Mouse (Mus musculus) olfactory bulb, adult 2 months (tissue): ENCODE data around the gene Tmem176b. TPM values are rescaled to one million over a fixed set of nuclear protein-coding genes. Genes with fewer than 3 reads are reported as not detected.
"Not testable (repeated sequence)": the region's sequence is repeated elsewhere in the genome, so short reads cannot be mapped to it uniquely, and the experiment has no call there.

Source experiments
- H3K27ac ChIP-seq: fragments of 200-500 bp; 2 replicates; pipeline ENCODE4 v1.5.1; 2012; ENCODE audit warnings: low read depth, low read length; ENCODE audit not compliant: insufficient read depth
- H3K4me1 ChIP-seq: fragments of 200-500 bp; 2 replicates; pipeline ENCODE4 v1.6.1; 2012; ENCODE audit warnings: low read length; ENCODE audit not compliant: control insufficient read depth, insufficient read depth
- H3K4me3 ChIP-seq: fragments of 200-500 bp; 2 replicates; pipeline ENCODE4 v1.5.1; 2012; ENCODE audit warnings: mild to moderate bottlenecking, low read depth, low read length, moderate library complexity; ENCODE audit not compliant: insufficient read depth
- CTCF ChIP-seq: fragments of 200-500 bp; IDR thresholded peaks from 2 replicates; pipeline ENCODE4 v1.5.1; 2012; ENCODE audit warnings: low read depth, mild to moderate bottlenecking, low read length, moderate library complexity; ENCODE audit not compliant: insufficient read depth
- POLR2A ChIP-seq: fragments of 200-500 bp; IDR thresholded peaks from 2 replicates; pipeline ENCODE4 v1.6.1; 2012; ENCODE audit warnings: mild to moderate bottlenecking, low read depth, low read length, moderate library complexity; ENCODE audit not compliant: insufficient read depth
- whole genome bisulfite sequencing: fragments of 180-500 bp; shearing (Covaris S2); methylation state at CpG from one replicate; pipeline ENCODE4 v1.1.7; 2018; 5-methylcytosine and 5-hydroxymethylcytosine counted together
- polyA plus RNA-seq: library from polyadenylated mRNA; stranded (reverse); fragments of >200 nt; gene quantifications from 2 replicates; pipeline ENCODE4 v1.2.4, GENCODE M21; 2012; ENCODE audit warnings: low replicate concordance; ENCODE audit not compliant: missing spikeins, insufficient read depth, insufficient read length

Gene Tmem176b
- polyA plus RNA-seq, 1 experiment, result not detected

GRCm38 (mm10) chr6:48836146-48836545, 5.2 kb downstream of the Tmem176b start:
- H3K27ac ChIP-seq, result no peak overlapping the region
- 91% methylated on average over 5 of the region's 5 CpGs for WGBS

GRCm38 (mm10) chr6:48835241-48835640, 6.1 kb downstream of the Tmem176b start:
- no peaks in the 10 kb centered on the region; the same call in 1 of the 2 replicates for H3K4me1 ChIP-seq
- no peak overlapping the region for H3K4me3 ChIP-seq
- 82% methylated on average over 5 of the region's 5 CpGs for WGBS
- TF ChIP-seq POLR2A, result no peak
- TF ChIP-seq CTCF, result no peak
- no peak overlapping the region for H3K27ac ChIP-seq

More at GRCm38 (mm10) chr6:48836146-48836545, 5.2 kb downstream of the Tmem176b start:
- H3K4me1 ChIP-seq, result peaks cover 8% of the 10 kb centered on the region
- H3K4me3 ChIP-seq, result no peak overlapping the region
- TF ChIP-seq CTCF (no peak), POLR2A (no peak)

- Histone ChIP-seq H3K4me3 (no peak overlapping the region), H3K27ac (no peak overlapping the region), H3K4me1 (no peaks in the 10 kb centered on the region)
- 99% methylated on average over 4 of the region's 4 CpGs for WGBS
- TF ChIP-seq CTCF (no peak), POLR2A (no peak)
Measured at GRCm38 (mm10) chr6:48833515-48833914, 7.8 kb downstream of the Tmem176b start.

- H3K27ac ChIP-seq, result no peak overlapping the region
- TF ChIP-seq POLR2A (no peak), CTCF (no peak)
- WGBS, result 100% methylated on average over 1 of the region's 1 CpGs
Measured at GRCm38 (mm10) chr6:48832426-48832825, 8.9 kb downstream of the Tmem176b start.

GRCm38 (mm10) chr6:48831141-48831540, 10.2 kb downstream of the Tmem176b start:
- 81% methylated on average over 5 of the region's 5 CpGs for WGBS
- H3K4me3 ChIP-seq, result no peak overlapping the region
- no peak overlapping the region for H3K27ac ChIP-seq
- no peaks in the 10 kb centered on the region for H3K4me1 ChIP-seq
- TF ChIP-seq CTCF, result no peak
- no peak for TF ChIP-seq POLR2A

More at GRCm38 (mm10) chr6:48832426-48832825, 8.9 kb downstream of the Tmem176b start:
- no peak overlapping the region for H3K4me3 ChIP-seq
- H3K4me1 ChIP-seq, result no peaks in the 10 kb centered on the region

GRCm38 (mm10) chr6:48830241-48830640, 11.1 kb downstream of the Tmem176b start:
- TF ChIP-seq POLR2A (no peak), CTCF (no peak)
- 24% methylated on average over 1 of the region's 1 CpGs for WGBS
- H3K4me1 ChIP-seq, result no peaks in the 10 kb centered on the region
- no peak overlapping the region for H3K4me3 ChIP-seq
- no peak overlapping the region for H3K27ac ChIP-seq

GRCm38 (mm10) chr6:48829651-48830050, 11.6 kb downstream of the Tmem176b start:
- Histone ChIP-seq H3K4me1 (no peaks in the 10 kb centered on the region), H3K27ac (no peak overlapping the region), H3K4me3 (no peak overlapping the region)
- TF ChIP-seq CTCF, result no peak
- TF ChIP-seq POLR2A, result no peak

GRCm38 (mm10) chr6:48828976-48829375, 12.3 kb downstream of the Tmem176b start:
- Histone ChIP-seq H3K4me1 (no peaks in the 10 kb centered on the region), H3K4me3 (no peak overlapping the region), H3K27ac (no peak overlapping the region)
- no peak for TF ChIP-seq POLR2A
- TF ChIP-seq CTCF, result no peak
- 97% methylated on average over 1 of the region's 1 CpGs for WGBS

GRCm38 (mm10) chr6:48825016-48825415, 16.3 kb downstream of the Tmem176b start:
- no peak for TF ChIP-seq POLR2A
- TF ChIP-seq CTCF, result no peak
- 55% methylated on average over 7 of the region's 7 CpGs for WGBS
- no peak overlapping the region for H3K4me3 ChIP-seq
- H3K27ac ChIP-seq, result no peak overlapping the region
- no peaks in the 10 kb centered on the region for H3K4me1 ChIP-seq

- not testable (repeated sequence) for H3K4me1 ChIP-seq, H3K27ac ChIP-seq, H3K4me3 ChIP-seq
- WGBS, result 88% methylated on average over 7 of the region's 7 CpGs
Measured at GRCm38 (mm10) chr6:48821991-48822785, 19.1 kb downstream of the Tmem176b start.
